Mouse (Mus musculus) T-helper 1 cell (primary cell): ENCODE results near the gene Sgcd.
"Not testable (repeated sequence)": the region's sequence is repeated elsewhere in the genome, so short reads cannot be mapped to it uniquely, and the experiment has no call there.

Experiments used
- in situ Hi-C: fragments of 300-600 bp; cut with MboI, MseI; formaldehyde crosslinking; loops from one replicate; pipeline ENCODE4 v1.15.1; 2025; ENCODE audit warnings: high pct_unique_total_duplicates

The Sgcd gene

GRCm38 (mm10) chr11:47777226-47777915, 211.4 kb downstream of the Sgcd start:
- in situ Hi-C loops, result no loop called here

- in situ Hi-C loops, result no loop called here
These were observed 212.8 kb downstream of the Sgcd start for GRCm38 (mm10) chr11:47776019-47776418.

GRCm38 (mm10) chr11:47765859-47766258, 222.9 kb downstream of the Sgcd start:
- in situ Hi-C loops, result no loop called here

DNA sequence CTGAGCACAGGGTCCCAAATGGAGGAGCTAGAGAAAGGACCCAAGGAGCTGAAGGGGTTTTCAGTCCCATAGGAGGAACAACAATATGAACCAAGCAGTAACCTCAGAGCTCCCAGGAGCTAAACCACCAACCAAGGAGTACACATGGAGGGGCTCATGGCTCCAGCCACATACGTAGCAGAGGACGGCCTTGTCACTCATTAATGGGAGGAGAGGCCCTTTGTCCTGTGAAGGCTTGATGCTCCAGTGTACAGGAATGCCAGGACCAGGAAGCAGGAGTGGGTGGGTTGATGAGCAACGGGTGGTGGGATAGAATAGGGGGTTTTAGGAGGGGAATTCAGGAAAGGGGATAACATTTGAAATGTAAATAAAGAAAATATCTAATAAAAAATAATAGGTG, 225.2 kb downstream of the Sgcd start:
- in situ Hi-C loops, result not testable (repeated sequence)

DNA sequence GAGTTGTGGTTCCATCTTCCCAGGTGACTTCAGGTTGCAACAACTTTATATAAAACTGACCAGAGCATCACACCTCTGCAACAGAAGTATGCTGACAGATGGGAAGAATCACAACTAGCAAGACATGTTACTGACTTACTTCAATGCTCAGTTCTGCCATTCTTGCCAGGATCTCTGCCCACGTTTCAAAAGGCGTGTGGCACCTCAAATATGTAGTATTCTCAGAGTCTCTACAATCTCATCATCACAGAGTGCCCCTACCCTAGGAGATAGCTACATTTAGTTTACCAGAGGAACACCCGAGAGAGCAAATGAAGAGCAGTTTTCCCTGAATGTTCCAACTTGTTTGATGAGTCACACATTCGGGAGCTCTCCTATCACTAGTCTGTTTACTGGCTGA, 229.8 kb downstream of the Sgcd start:
- in situ Hi-C loops, result no loop called here

DNA sequence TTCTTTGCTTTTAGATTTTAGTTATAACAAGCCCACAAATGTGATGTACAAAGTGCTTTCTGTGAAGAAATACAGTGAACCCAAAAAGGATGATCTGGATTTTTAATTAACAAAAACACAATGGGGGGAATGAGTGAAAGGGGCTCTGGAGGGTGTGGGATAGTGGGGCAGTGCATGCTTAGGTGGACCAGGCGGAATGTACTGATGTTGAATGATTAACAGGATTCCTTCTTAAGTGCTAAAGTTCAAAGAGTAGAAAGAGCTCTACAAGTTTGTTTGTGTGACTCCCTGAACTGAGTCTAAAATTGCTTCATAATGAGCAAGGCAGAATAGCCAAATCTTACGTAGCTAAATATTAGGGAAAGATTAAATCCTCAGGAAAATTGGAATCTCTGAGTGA, 246.0 kb downstream of the Sgcd start:
- in situ Hi-C loops, result no loop called here

DNA sequence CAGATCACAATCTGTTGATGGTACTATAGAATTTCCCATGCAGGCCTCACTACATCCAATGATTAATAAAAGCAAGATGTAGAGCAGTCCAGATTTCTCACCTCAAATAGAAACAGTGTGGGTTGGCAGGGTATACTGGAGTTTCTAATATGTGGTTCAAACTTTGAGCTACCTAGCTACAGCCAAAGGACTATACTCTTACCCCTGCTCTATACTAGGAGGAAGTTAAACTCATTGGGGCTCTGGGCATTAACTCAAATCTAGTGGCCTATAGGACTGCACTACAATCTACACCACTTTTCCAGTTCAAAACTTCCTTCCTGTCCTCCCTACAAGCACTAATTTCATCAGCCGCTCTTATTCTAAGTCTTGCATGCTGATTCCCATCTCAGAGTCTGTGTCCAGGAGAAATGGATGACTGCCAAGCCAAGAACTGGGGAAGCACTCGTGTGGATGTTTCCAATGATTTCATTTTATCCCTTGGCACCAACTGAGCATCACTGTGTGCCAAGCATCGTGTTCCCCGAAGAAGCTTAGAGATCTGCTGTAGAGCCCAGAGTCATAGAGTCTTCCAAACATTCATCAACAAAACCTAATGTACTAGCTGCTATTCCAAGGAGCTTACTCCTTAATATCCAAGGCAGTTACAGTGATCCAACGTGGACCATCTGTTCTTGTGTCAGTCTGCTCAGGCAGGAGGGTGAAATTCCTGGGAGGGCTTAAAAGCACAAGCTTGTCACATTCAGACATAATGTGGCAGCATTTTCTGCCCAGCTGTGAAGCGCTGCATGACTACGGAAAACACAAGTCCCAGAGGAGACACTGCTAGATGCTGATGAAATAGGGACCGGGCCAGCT, 283.6 kb downstream of the Sgcd start:
- in situ Hi-C loops, result no loop called here

- in situ Hi-C loops, result no loop called here
These were observed 293.2 kb downstream of the Sgcd start for GRCm38 (mm10) chr11:47695611-47696010.

- in situ Hi-C loops, result no loop called here
These were observed 330.6 kb downstream of the Sgcd start for GRCm38 (mm10) chr11:47658135-47658534.

DNA sequence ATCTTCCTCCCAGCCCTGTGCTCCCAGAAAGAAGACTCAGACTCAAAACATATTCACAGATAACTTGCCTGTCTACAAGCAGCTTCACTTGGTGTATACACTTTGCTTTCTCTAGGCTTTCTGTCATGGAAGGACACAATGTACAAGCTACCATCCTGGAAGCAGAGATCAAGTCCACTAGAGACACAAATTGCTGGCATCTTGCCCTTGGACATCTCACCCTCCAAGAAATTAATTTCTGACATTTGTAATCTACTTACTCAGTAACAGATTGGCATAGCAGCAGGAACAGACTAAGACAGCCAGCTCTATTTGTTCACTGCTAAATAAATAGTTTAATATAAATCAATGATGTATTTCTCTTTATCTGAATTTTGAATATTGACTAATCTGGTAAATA, 342.9 kb downstream of the Sgcd start:
- in situ Hi-C loops, result no loop called here

DNA sequence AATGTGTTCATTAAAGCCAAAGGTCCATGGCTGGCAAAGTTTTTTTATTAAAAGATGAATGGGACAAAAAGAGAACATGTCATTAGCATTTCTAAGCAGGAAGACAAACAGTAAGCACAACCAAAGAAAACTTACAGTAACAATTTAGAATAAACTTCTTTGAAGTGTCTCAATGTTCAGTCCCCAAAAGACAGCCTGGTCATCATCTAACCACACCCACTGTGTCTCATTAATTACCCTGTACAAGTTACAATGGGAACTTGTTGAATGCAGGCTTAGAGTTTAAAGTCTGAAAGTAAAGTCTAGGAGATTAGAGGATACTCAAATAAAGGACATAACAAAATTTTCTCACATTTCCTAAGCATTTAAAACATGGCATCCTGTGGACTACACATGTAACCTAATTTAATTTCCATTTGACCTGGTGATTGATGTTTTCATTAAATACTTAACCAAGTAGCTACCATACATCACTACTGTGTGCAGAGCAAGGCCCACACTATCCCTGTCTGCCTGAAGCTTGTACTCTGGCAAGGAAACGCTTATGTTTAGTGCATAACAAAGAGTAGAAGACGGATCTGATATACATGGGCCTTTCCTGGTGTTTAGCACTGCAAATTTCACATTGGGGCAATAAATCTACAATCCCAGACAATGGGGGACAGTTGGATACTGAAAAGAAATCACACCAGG, 347.1 kb downstream of the Sgcd start:
- in situ Hi-C loops, result no loop called here

- in situ Hi-C loops, result no loop called here
These were observed 348.2 kb downstream of the Sgcd start for GRCm38 (mm10) chr11:47640556-47640955.

GRCm38 (mm10) chr11:47630186-47630585, 358.6 kb downstream of the Sgcd start:
- in situ Hi-C loops, result no loop called here

GRCm38 (mm10) chr11:47609892-47610291, 378.9 kb downstream of the Sgcd start:
- in situ Hi-C loops, result no loop called here

- in situ Hi-C loops, result no loop called here
These were observed 414.1 kb downstream of the Sgcd start for GRCm38 (mm10) chr11:47574635-47575034.

- in situ Hi-C loops, result no loop called here
These were observed 420.3 kb downstream of the Sgcd start for GRCm38 (mm10) chr11:47568488-47568887.

DNA sequence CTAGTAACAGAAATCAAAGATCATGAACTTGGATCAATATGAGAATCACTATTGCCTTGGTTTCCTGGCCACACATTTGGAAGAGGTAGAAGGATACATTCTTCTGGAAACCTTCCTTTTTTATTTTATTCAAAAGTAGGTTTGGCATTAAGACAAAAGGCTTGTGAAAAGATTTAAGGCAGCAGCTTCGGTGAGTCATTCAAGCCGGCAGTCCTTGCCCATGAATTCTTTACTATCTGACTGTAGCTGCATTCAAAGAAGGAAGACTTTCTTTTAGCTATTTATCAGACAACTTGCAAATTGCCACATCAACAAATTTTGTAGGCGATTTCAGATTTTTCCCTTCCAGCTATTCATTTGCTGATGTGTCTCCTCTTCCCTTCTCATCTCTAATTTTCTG, 422.6 kb downstream of the Sgcd start:
- in situ Hi-C loops, result no loop called here

GRCm38 (mm10) chr11:47524845-47525244, 463.9 kb downstream of the Sgcd start:
- in situ Hi-C loops, result no loop called here

DNA sequence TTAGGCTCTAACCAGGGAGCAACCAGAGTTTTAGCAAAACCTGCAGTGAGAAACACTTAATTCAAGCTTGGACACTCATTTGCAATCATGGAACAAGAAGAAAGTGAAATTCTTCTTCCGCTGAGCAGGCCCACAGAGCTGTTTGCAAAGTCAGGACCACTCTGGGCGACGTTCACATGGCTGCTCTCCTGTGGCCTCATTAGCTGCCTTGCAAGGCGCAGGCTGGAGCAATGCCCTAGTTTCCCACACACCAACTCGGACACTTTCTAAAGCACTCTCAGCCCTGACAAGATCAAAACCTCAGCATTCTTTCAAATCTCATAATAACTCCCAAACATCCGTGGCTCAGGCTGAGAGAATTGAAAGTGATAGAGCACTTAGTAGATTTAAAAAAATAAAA, 480.7 kb downstream of the Sgcd start:
- in situ Hi-C loops, result no loop called here

DNA sequence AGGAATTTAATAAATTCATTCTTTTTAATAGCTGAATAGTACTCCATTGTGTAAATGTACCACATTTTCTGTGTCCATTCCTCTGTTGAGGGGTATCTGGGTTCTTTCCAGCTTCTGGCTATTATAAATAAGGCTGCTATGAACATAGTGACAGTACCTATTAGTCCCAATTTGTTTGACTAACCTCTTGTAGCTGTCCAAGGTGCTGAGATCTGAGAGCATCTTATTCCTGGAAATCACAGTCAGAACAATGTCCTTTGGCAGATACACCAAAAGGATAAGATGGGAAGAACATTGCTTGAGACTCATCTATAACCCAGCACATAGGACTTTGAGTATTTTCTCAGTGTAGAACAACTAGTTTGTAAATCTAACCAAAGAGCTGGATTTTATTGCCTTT, 485.5 kb downstream of the Sgcd start:
- in situ Hi-C loops, result not testable (repeated sequence)

- in situ Hi-C loops, result no loop called here
These were observed 515.1 kb downstream of the Sgcd start for GRCm38 (mm10) chr11:47473493-47474230.

GRCm38 (mm10) chr11:47460700-47461099, 528.1 kb downstream of the Sgcd start:
- in situ Hi-C loops, result not testable (repeated sequence)
